31 mouse cellular contexts compared by ENCODE assay signal in the genomic region with DNA sequence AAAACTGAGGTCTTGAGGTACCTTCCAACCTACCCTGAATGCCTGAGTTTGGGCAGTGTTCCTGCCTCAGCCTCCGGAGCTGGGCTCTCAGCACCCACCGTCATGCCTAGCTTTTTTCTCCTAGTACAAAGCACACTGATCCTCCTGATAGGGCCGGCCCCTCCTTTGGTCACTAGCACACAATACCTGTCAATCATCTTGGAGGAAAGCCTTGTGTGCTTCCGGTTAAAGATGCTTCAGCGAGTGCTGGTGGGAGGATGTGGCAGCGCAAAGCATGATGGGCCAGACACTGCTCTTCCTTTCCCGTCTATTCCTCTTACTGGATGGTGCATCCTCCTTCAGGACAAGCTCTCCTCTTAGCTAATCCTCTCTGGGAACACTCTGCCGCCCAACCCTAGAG. TPM values are rescaled to one million over a fixed set of nuclear protein-coding genes. Genes with fewer than 3 reads are reported as not detected.
A peak's percentile ranks its signal among the peaks of the same experiment; 100 is the strongest.
DNase-seq lines count a peak whose midpoint lies in the region; ATAC-seq and TF ChIP-seq lines count a peak whose summit lies in the region.
"Had no signal": no experiment of that assay in that cellular context is flagged by ENCODE, and none has a peak within 500 bp of the region (broad histone marks: within the 10 kb centered on the region; RNA-seq: fewer than 3 reads in every experiment).

No protein-coding gene starts in this region.

- H3K4me3 ChIP-seq in layer of hippocampus, adult 2 months, result no peak overlapping the region
- H3K4me3 ChIP-seq: embryonic facial prominence, embryonic 13.5 days; forebrain, embryonic 10.5 days; forebrain, embryonic 15.5 days; heart, adult 2 months; heart, embryonic 12.5 days; hindbrain, embryonic 15.5 days; kidney, embryonic 15.5 days; midbrain, embryonic 12.5 days had no signal

- H3K27ac ChIP-seq in layer of hippocampus, adult 2 months, result peak overlapping the region; percentile 90
- H3K27ac ChIP-seq: embryonic facial prominence, embryonic 13.5 days; forebrain, embryonic 10.5 days; forebrain, embryonic 15.5 days; heart, adult 2 months; hindbrain, embryonic 15.5 days; kidney, embryonic 15.5 days; liver, embryonic 14.5 days; midbrain, embryonic 12.5 days; stomach, postnatal 0 days had no signal

- no peak for TF ChIP-seq CTCF in layer of hippocampus, adult 2 months (conservative IDR thresholded peaks at IDR 0.05)

- ATAC-seq in common myeloid progenitor, adult 5-6 weeks (replicated peaks; ENCODE audit: low read depth, poor library complexity, severe bottlenecking), result 0 out of 2 replicates have a peak, but pooled peaks have one; percentile 15
- ATAC-seq: activated CD4-positive, CD25-positive, alpha-beta regulatory T cell, adult 4 months; forebrain, embryonic 15.5 days; Patski had no signal

- DNase-seq in layer of hippocampus, adult 2 months (ENCODE audit: low spot score in 2 of 2), result no peak
- DNase-seq in layer of hippocampus, adult 18-20 months (ENCODE audit: low spot score in 2 of 2), result no peak
- DNase-seq in 416B (ENCODE audit: low read depth) (peak; percentile 87), ES-CJ7 (ENCODE audit: low read depth, low spot score) (peak; percentile 33)
- no peak for DNase-seq in heart, postnatal 4 days
- no peak for DNase-seq in urinary bladder, postnatal 25 days (ENCODE audit: low spot score)
- DNase-seq in lung, postnatal 10 days, result no peak
- DNase-seq: adrenal gland, postnatal 36 days; gastrocnemius, postnatal 36 days; kidney, postnatal 36 days; layer of hippocampus, postnatal 36 days; liver; lung, postnatal 14 days; right cerebral cortex, postnatal 4 days had no signal

RNA-seq across cellular contexts. Expression of a gene that starts 12.2 kb away (rescaled TPM):
- not detected for total RNA-seq in layer of hippocampus, adult 2 months (2021)
- not detected for total RNA-seq in layer of hippocampus, adult 18-20 months (2021)
- total RNA-seq in common myeloid progenitor, adult 5-6 weeks (2017), result not detected in 2 replicates
- total RNA-seq in heart, postnatal 4 days (2021), result not detected
- total RNA-seq: adrenal gland, adult 2 months; adrenal gland, postnatal 36 days; gastrocnemius, adult 18-20 months; gastrocnemius, postnatal 36 days; heart, adult 2 months; layer of hippocampus, postnatal 36 days; MEL; midbrain, postnatal 0 days had no signal

RNA-seq across cellular contexts. Expression of a gene that starts 29.2 kb away (rescaled TPM):
- 100 to 1,000 TPM; 393 to 396 TPM for total RNA-seq in layer of hippocampus, adult 2 months (2021)
- 100 to 1,000 TPM; 376 to 401 TPM for total RNA-seq in layer of hippocampus, adult 18-20 months (2021)
- total RNA-seq in common myeloid progenitor, adult 5-6 weeks (2017), result 298 and 302 TPM in 2 replicates
- 100 to 1,000 TPM; 246 to 249 TPM for total RNA-seq in heart, postnatal 4 days (2021)

RNA-seq across cellular contexts. Expression of a gene that starts 52.9 kb away (rescaled TPM):
- not detected for total RNA-seq in layer of hippocampus, adult 2 months (2021)
- not detected for total RNA-seq in layer of hippocampus, adult 18-20 months (2021)
- total RNA-seq in common myeloid progenitor, adult 5-6 weeks (2017), result 9.4 and 9.6 TPM in 2 replicates
- under 1 TPM; 0.11 to 0.17 TPM for total RNA-seq in heart, postnatal 4 days (2021)
- total RNA-seq: gastrocnemius, adult 18-20 months; gastrocnemius, postnatal 36 days had no signal

Comparison
In these comparisons a context has a peak if more than half of its experiments do, and no peak if none do; other contexts are left out.
1. DNase-seq: peak in 416B (single experiment) and ES-CJ7 (single experiment); none in layer of hippocampus, adult 2 months (0 of 2), layer of hippocampus, adult 18-20 months (0 of 2), heart, postnatal 4 days (single experiment), urinary bladder, postnatal 25 days (single experiment) and lung, postnatal 10 days (single experiment).